Mouse (Mus musculus) layer of hippocampus, adult 2 months (tissue): ENCODE data around the gene Stab2. TPM values are rescaled to one million over a fixed set of nuclear protein-coding genes. Genes with fewer than 3 reads are reported as not detected.

Experiments
- DNase-seq, 2 experiments: peaks; one replicate each; pipeline ENCODE4 v3.0.0; 2022; ENCODE audit warnings: low spot score in 2 of 2
- H3K27ac ChIP-seq: fragments of 200-600 bp; 2 replicates; pipeline ENCODE4 v1.8.1; 2022
- H3K4me3 ChIP-seq: fragments of 200-600 bp; 2 replicates; pipeline ENCODE4 v1.8.1; 2022; ENCODE audit warnings: mild to moderate bottlenecking
- CTCF ChIP-seq: fragments of 200-600 bp; conservative IDR thresholded peaks from 2 replicates; pipeline ENCODE4 v1.8.1; 2022; ENCODE audit warnings: antibody characterized with exemption, mild to moderate bottlenecking, moderate library complexity
- total RNA-seq, 2 experiments: library from RNA; stranded (reverse); gene quantifications; 2 replicates each; pipeline ENCODE4 v1.2.3; 2021

Stab2 gene
- total RNA-seq, 2 experiments from 2014 or later, result 0.54 to 0.61 TPM

DNA sequence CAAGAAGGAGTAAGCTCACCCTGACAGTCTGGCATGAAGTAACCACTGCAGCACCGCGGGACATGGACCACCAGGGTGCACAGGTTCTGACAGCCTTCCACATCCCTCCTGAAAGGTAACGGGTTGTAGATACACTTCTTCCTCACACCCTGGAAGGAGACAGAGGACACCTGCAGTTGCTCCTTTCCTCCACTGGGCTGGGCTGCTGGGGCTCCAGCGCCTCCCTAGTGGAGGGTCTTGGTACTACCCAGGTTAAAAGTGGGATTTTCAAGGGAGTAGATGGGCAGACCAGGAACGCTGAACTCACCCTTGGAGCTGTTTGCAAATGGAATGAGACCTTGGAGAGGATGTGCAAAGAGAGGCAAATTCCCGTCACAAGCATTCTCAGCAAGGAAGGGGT is 144.4 kb downstream of the Stab2 start:
- Histone ChIP-seq H3K4me3 (no peak overlapping the region), H3K27ac (no peak overlapping the region)
- peak; percentile 67 for TF ChIP-seq CTCF
- no peak for DNase-seq

DNA sequence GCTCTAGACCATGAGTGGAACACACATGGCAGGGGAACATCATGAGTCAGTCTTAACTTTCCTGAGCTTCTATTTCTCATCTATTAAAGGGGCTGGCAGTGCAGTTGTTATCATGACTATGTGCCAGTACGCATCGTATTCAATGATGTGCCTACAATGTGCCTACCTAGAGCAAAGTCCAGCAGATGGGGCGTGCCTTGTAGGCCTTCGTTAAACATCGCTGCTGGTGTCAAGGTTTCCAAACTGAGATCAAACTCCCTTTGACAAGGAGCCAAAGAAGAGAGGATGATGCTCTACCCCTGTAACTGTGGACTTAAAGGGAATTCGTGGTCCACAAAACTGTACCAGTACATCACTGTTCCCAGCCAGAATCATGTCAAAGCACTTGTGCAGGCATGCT is 145.3 kb downstream of the Stab2 start:
- no peak for DNase-seq
- Histone ChIP-seq H3K27ac (no peak overlapping the region), H3K4me3 (no peak overlapping the region)
- no peak for TF ChIP-seq CTCF

DNA sequence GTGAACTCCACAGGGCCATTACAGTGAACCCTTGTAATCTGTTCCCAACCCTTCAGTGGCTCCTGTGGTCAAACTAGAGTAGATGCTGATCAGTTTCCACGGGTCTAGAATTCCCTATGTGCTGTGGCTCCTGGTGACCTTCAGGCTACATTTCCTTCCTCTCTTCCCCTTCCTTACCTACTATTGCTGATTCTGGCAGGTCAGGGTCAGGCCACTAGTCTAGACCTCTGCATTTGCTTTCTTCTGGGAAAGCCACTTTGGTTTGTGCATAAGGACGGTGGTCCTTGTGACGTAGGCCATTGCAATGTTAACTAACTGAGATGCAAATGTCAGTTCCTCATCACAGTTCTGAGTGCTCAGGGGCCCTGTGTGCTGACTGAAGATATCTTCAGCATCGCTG is 147.4 kb downstream of the Stab2 start:
- Histone ChIP-seq H3K4me3 (no peak overlapping the region), H3K27ac (no peak overlapping the region; the same call in 1 of the 2 replicates)
- no peak for TF ChIP-seq CTCF
- no peak for DNase-seq

DNA sequence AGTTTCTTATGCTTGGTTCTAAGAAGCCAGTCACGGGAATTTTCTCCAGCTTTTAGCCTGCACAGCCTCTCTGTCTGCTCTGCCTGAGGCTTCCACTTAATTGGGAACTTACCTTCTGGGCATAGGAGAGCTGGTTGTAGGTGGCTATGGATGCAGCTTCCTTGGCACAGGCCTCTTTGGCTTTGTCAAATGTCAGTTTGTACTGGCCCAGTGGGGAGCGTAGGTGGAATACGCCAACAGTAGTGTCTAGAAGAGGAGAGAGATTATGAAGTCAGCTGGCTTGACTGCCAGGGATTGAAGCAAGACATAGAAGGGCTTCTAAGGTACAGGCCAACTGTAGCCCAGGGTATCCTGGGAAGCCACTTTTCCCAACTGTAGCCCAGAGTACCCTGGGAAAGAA is 154.4 kb downstream of the Stab2 start:
- Histone ChIP-seq H3K27ac (no peak overlapping the region), H3K4me3 (no peak overlapping the region)
- TF ChIP-seq CTCF, result no peak
- no peak for DNase-seq

DNA sequence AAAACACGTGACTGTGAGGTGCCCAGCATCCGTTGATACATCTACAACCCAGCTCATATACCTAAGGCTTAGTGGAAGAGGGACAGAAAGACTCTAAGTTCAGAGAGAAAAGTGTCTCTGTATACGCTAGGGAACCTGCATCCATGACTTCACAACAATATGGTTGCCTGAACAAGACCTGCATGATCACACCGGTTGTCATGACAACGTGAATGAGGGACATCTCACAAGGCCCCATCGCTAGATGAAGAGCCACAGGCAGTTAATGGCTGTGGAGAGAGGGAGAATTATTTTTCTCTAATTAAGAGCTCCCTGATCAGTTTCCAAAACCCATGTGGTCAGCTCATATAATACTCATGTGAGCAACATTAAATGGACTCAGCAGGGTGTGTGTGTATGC is 155.7 kb downstream of the Stab2 start:
- H3K4me3 ChIP-seq, result no peak overlapping the region

DNA sequence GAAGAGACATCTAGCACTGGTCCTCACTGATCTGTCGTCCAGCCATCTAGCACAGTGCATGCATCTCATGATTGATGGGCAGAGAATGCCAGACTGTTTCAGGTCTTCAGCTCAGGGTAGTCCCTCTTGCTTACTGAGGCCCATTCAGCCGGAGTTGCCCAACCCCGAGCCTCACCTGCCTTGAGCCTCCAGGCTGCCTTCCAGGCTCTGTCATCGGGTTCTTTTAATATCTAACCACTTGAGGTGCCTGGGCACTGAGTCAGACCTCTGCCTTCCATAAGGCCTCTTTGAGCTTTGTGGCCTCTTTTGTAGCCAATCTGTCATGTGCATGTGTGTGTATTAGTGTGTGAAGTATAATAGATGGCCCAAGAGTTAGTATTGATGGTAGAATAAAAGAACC is 158.3 kb downstream of the Stab2 start:
- no peak for TF ChIP-seq CTCF
- DNase-seq, result no peak
- Histone ChIP-seq H3K27ac (no peak overlapping the region), H3K4me3 (no peak overlapping the region)

More for the DNA sequence above, 155.7 kb downstream of the Stab2 start:
- TF ChIP-seq CTCF, result no peak
- no peak for DNase-seq
- H3K27ac ChIP-seq, result no peak overlapping the region

DNA sequence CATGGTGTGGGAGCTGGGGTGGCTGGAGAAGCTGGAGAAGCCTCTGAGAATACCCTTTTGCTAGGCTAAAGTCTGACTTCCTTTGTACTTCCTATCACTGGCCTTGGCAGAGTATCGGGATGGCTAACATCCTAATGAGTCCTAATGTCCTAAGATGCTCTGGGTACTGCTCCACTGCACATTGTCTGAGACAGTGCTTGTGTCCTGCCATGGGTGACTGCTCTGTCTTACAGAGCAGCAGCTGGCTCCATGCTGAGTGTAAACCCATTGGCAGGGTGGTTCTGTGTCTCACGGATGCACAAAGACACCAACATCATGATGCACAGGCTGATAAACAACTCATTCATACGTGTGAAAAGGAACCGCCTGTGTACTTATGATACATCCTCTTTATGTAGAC is 158.7 kb downstream of the Stab2 start:
- TF ChIP-seq CTCF, result no peak
- Histone ChIP-seq H3K4me3 (no peak overlapping the region), H3K27ac (no peak overlapping the region)
- DNase-seq, result no peak

DNA sequence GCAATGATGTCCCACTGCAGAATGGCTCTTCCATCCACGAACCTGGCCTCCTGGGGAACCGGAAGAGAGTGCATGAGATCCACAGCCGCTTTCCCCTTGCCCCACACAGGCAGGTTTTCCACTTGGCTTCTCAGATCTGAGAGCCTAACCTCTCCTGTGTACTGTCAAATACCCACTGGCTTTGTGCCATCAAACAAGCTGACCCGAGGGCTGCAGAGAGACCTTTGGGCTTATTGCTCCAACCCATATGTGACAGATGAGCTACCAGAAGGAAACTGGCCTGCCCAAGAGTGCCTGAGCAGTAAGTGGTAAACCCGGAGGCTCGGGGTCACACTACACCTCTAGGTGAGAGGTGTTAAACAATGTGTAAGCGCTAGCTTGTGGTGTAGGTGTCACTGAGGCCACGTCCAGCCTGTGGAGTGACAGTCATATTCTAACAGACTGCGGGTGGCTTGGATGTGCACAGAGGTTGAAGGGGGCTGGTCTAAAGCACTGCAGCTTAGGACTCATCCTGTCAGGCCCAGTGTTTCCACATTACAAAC is 160.8 kb downstream of the Stab2 start:
- Histone ChIP-seq H3K4me3 (no peak overlapping the region), H3K27ac (no peak overlapping the region)
- DNase-seq, result no peak
- TF ChIP-seq CTCF, result no peak

DNA sequence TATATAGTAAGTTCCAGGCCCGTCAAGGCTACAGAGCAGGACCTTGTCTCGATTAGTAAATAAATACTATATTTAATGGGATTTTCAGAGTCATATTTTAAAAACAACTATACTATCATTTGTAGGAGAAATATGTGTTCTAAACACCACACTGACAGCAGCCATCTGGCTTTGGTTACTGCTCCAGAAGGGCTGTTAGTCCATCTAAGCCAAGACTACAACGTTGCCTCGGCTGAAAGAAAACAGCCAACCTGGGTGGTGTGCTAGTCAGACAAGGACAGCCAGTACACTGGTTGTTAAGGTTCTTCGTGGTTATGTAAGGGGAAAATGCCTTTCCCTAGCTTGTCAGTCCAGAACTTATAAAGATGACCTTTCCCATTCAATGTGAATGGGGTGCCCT is 165.2 kb downstream of the Stab2 start:
- DNase-seq, result peak in 1 of 2 experiments; percentile 34
- H3K4me3 ChIP-seq, result no peak overlapping the region
- no peak for TF ChIP-seq CTCF
- peak overlapping the region; percentile 77 for H3K27ac ChIP-seq

DNA sequence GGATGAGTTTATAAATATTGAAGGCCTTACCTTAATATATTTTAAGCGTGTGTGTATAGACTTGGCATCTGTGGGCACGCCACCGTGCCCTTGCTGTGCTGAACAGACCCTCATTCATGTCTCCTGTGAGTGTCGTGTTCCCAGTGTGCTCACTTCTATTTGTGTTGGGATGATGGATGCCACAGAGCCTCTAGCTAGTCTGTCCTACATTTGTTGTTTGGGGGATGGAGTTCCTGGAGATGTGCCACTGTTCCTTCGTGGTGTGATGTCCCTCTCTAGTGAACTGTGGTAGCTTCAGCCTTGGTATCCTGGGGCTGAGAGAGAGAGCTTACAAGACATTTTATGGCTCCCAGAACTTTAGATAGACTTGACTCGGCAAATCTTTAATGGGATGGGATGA is 169.0 kb downstream of the Stab2 start:
- TF ChIP-seq CTCF, result no peak
- no peak for DNase-seq
- H3K4me3 ChIP-seq, result no peak overlapping the region
- 0 out of 2 replicates have a peak overlapping the region, but pooled peaks have one; percentile 10 for H3K27ac ChIP-seq

DNA sequence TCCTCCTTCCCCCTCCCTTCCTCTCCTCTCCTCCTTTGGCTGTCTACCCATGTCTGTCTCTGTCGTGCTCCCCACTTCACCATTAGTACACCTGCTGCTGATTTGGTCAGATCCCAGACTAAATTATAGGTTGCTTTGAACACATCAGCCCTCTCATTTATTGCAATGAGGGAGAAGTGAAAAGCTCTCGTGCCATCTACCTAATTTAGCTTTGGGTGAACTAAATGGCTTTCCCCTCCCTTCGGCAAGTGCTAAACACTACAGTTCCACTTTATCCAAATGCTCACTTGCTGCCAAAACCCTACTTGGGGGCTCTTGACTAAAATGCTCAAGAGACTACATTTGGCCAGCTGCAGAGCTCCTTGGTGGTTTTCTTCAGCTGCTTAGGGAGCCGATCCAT is 171.0 kb downstream of the Stab2 start:
- no peak for TF ChIP-seq CTCF
- Histone ChIP-seq H3K4me3 (no peak overlapping the region), H3K27ac (no peak overlapping the region)
- no peak for DNase-seq

DNA sequence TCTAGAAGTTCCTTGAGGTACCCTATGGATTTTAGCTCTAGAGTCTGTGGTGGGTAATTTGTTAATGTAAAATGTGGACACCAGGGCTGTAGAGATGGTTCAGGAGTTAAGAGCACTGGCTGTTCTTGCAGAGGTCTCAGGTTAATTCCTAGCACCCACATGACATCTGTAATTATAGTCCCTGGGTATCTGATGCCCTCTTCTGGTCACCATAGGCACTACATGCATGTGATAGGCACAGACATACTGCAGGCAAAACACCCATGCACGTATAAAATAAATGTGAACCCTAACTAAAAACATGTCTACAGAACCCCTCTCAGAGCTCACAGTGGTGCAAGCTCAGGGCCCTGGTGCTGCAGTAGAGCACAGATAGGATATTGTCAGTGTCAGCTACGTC is 178.3 kb downstream of the Stab2 start:
- TF ChIP-seq CTCF, result peak; percentile 67
- DNase-seq, result no peak
- Histone ChIP-seq H3K4me3 (no peak overlapping the region), H3K27ac (no peak overlapping the region)

DNA sequence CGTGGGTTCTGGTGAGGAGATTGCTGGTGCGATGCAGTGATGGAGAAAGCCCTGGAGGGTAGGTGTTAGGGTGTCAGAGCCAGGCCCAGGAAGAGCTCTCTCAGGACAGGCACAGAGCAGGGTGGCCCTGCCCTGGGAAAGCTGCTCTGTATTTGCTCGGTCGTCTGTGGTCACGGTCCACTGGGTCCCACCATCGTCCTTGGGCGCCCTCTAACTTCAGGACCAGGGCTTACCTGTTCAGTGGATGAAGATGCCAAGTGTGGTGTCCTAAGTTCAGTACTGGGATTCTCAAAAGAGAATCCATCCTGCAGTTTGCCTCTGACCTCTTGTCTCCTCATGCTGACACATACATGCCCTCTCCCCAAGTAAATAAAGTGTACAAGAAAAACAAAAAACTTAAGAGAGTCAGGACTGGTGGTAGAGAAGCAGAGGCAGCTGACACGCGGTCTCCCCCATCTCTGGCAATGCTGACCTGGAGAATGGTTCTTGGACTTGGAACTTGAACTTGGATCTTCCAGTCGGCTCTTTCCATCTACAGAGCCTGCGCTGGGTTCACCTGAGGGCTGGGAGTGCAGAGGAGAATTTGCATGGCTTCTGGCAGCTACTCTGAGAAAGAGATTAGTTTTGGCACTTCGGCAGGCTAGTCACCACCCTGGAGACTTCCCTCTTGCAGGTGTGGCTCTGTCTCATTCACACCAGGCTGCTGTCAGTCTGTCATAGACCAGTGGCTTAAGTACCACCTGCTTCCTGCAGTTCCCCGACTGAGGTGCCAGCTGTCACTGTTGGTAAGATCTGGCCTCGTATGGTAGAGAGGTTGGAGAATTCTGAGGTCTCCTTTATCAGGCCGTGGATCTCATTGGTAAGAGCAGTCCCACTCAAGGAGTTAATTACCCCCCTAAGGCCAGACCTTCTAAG is 179.3 kb downstream of the Stab2 start:
- no peak for TF ChIP-seq CTCF
- no peak overlapping the region for H3K27ac ChIP-seq
- no peak overlapping the region for H3K4me3 ChIP-seq
- no peak for DNase-seq

DNA sequence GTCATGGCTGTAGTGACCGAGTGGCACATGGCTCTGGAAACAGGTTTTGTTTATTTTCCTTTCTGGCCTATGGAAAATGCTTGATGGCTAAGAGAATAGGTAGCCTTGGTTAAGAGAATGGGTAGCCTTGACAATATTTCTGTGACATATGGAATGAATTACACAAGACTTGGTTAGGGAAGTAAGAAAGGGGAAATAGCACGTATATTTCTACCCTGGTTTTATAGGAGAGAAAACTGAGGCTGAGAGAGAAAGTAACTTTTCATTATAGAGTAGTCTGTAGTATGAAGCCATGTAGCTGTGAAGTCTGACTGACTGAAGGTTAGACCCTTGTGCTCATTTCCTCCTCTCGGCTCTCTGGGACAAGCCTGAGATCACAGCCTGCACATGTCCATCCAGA is 180.9 kb downstream of the Stab2 start:
- Histone ChIP-seq H3K4me3 (no peak overlapping the region), H3K27ac (no peak overlapping the region)
- TF ChIP-seq CTCF, result no peak
- no peak for DNase-seq
